Mouse (Mus musculus) midbrain, embryonic 11.5 days (tissue): Measurements from ENCODE around the gene Llph. TPM values are rescaled to one million over a fixed set of nuclear protein-coding genes. Genes with fewer than 3 reads are reported as not detected.

Experiments
- ATAC-seq: fragments of 200-750 bp; cut with Nextera tagmentation; 2 replicates; pipeline ENCODE4 v1.8.0; 2017; ENCODE audit warnings: moderate TSS enrichment, moderate library complexity; ENCODE audit not compliant: low FRiP score
- DNase-seq: peaks from one replicate; pipeline ENCODE4 v3.0.0; 2015; ENCODE audit warnings: low spot score; ENCODE audit errors: missing footprints
- H3K27ac ChIP-seq: fragments of 300-500 bp; sonication (generic); 2 replicates; pipeline ENCODE4 v1.5.1; 2014; ENCODE audit warnings: low read depth, low read length
- H3K27me3 ChIP-seq: fragments of 300-500 bp; sonication (generic); 2 replicates; pipeline ENCODE4 v1.6.1; 2014; ENCODE audit warnings: mild to moderate bottlenecking, low read length, moderate library complexity, mixed read lengths; ENCODE audit not compliant: control insufficient read depth, insufficient read depth
- H3K36me3 ChIP-seq: fragments of 300-500 bp; sonication (generic); 2 replicates; pipeline ENCODE4 v1.6.1; 2014; ENCODE audit warnings: mild to moderate bottlenecking, low read length, moderate library complexity, mixed read lengths; ENCODE audit not compliant: control insufficient read depth, insufficient read depth
- H3K4me1 ChIP-seq: fragments of 300-500 bp; sonication (generic); 2 replicates; pipeline ENCODE4 v1.6.1; 2014; ENCODE audit warnings: low read length; ENCODE audit not compliant: control insufficient read depth, insufficient read depth
- H3K4me2 ChIP-seq: fragments of 300-500 bp; sonication (generic); 2 replicates; pipeline ENCODE4 v1.6.1; 2014; ENCODE audit warnings: mild to moderate bottlenecking, moderate library complexity
- H3K4me3 ChIP-seq: fragments of 300-500 bp; sonication (generic); 2 replicates; pipeline ENCODE4 v1.5.1; 2014; ENCODE audit warnings: low read depth, low read length
- H3K9ac ChIP-seq: fragments of 300-500 bp; sonication (generic); 2 replicates; pipeline ENCODE4 v1.6.1; 2014; ENCODE audit warnings: low read length
- H3K9me3 ChIP-seq: fragments of 300-500 bp; sonication (generic); 2 replicates; pipeline ENCODE4 v1.6.1; 2016; ENCODE audit warnings: low read length; ENCODE audit not compliant: control insufficient read depth
- WGBS: fragments of 180-500 bp; shearing (Covaris S2); extraction: QIAGEN DNeasy Blood & Tissue Kit; methylation state at CpG from one replicate; pipeline ENCODE4 v1.1.7; 2014; 5-methylcytosine and 5-hydroxymethylcytosine counted together
- polyA plus RNA-seq: library from polyadenylated mRNA; unstranded; fragments of >200 nt; fragmentation: Nextera tagmentation; extraction: Ambion mirVana; gene quantifications from 2 replicates; pipeline ENCODE4 v1.2.1, GENCODE M21; 2014

Llph gene
- polyA plus RNA-seq = 53.7 and 58.3 TPM in 2 replicates

- no peak within 1 kb of the TSS for H3K27ac ChIP-seq
- H3K36me3 ChIP-seq = peaks cover 11% of the 10 kb centered on the region
These were observed at the start of gene Llph for GRCm38 (mm10) chr10:120226871-120227661. Llph (plus strand) TSS chr10:120227070.

GRCm38 (mm10) chr10:120182887-120183286, 44.0 kb upstream of the Llph start:
- no peak for DNase-seq

More at GRCm38 (mm10) chr10:120226871-120227661, at the start of gene Llph:
- DNase-seq (peak; percentile 98), ATAC-seq (peak; percentile 95)
- H3K27me3 ChIP-seq = no peaks in the 10 kb centered on the region
- WGBS = under 1% methylated on average over 57 of the region's 57 CpGs
- H3K9ac ChIP-seq = peak within 1 kb of the TSS; percentile 67
- no peaks in the 10 kb centered on the region for H3K9me3 ChIP-seq
- H3K4me3 ChIP-seq = peak within 1 kb of the TSS; percentile 88
- H3K4me2 ChIP-seq = peak within 1 kb of the TSS; percentile 90
- H3K4me1 ChIP-seq = peaks cover 7% of the 10 kb centered on the region

GRCm38 (mm10) chr10:120183342-120183741, 43.5 kb upstream of the Llph start:
- Histone ChIP-seq H3K4me1 (no peaks in the 10 kb centered on the region), H3K27me3 (no peaks in the 10 kb centered on the region), H3K4me2 (no peak overlapping the region), H3K4me3 (no peak overlapping the region), H3K9me3 (no peaks in the 10 kb centered on the region), H3K9ac (no peak overlapping the region), H3K36me3 (no peaks in the 10 kb centered on the region), H3K27ac (no peak overlapping the region)
- 88% methylated on average over 2 of the region's 2 CpGs for WGBS
- no peak for DNase-seq
- no peak for ATAC-seq

More at GRCm38 (mm10) chr10:120182887-120183286, 44.0 kb upstream of the Llph start:
- H3K4me2 ChIP-seq = no peak overlapping the region
- no peak overlapping the region for H3K27ac ChIP-seq
- no peak overlapping the region for H3K4me3 ChIP-seq
- 97% methylated on average over 1 of the region's 1 CpGs for WGBS
- ATAC-seq = no peak
- H3K9me3 ChIP-seq = no peaks in the 10 kb centered on the region
- H3K27me3 ChIP-seq = no peaks in the 10 kb centered on the region
- H3K9ac ChIP-seq = no peak overlapping the region
- H3K4me1 ChIP-seq = no peaks in the 10 kb centered on the region
- H3K36me3 ChIP-seq = no peaks in the 10 kb centered on the region

- Histone ChIP-seq H3K4me2 (no peak overlapping the region), H3K4me1 (no peaks in the 10 kb centered on the region), H3K4me3 (no peak overlapping the region), H3K27ac (no peak overlapping the region), H3K36me3 (no peaks in the 10 kb centered on the region), H3K9me3 (no peaks in the 10 kb centered on the region), H3K9ac (no peak overlapping the region), H3K27me3 (no peaks in the 10 kb centered on the region)
- DNase-seq = no peak
- ATAC-seq = no peak
- 72% methylated on average over 2 of the region's 2 CpGs for WGBS
These were observed 38.4 kb upstream of the Llph start for GRCm38 (mm10) chr10:120188513-120188912.

- no peak for ATAC-seq
- no peak overlapping the region for H3K9ac ChIP-seq
- 72% methylated on average over 11 of the region's 11 CpGs for WGBS
These were observed 37.6 kb upstream of the Llph start for GRCm38 (mm10) chr10:120189276-120189675.

GRCm38 (mm10) chr10:120189782-120190181, 37.1 kb upstream of the Llph start:
- no peak overlapping the region for H3K4me2 ChIP-seq
- H3K9me3 ChIP-seq = no peaks in the 10 kb centered on the region
- H3K4me1 ChIP-seq = no peaks in the 10 kb centered on the region
- ATAC-seq = no peak
- H3K27ac ChIP-seq = no peak overlapping the region
- 32% methylated on average over 6 of the region's 6 CpGs for WGBS
- DNase-seq = no peak
- no peak overlapping the region for H3K9ac ChIP-seq
- no peaks in the 10 kb centered on the region for H3K36me3 ChIP-seq
- H3K4me3 ChIP-seq = no peak overlapping the region
- H3K27me3 ChIP-seq = no peaks in the 10 kb centered on the region

More at GRCm38 (mm10) chr10:120189276-120189675, 37.6 kb upstream of the Llph start:
- Histone ChIP-seq H3K27me3 (no peaks in the 10 kb centered on the region), H3K9me3 (no peaks in the 10 kb centered on the region), H3K4me2 (no peak overlapping the region), H3K4me3 (no peak overlapping the region), H3K4me1 (no peaks in the 10 kb centered on the region), H3K36me3 (no peaks in the 10 kb centered on the region), H3K27ac (no peak overlapping the region)
- DNase-seq = no peak

- H3K36me3 ChIP-seq = no peaks in the 10 kb centered on the region
- no peak overlapping the region for H3K9ac ChIP-seq
- no peaks in the 10 kb centered on the region for H3K27me3 ChIP-seq
- no peaks in the 10 kb centered on the region for H3K9me3 ChIP-seq
- 89% methylated on average over 6 of the region's 6 CpGs for WGBS
- no peaks in the 10 kb centered on the region for H3K4me1 ChIP-seq
- ATAC-seq (no peak), DNase-seq (no peak)
- H3K4me3 ChIP-seq = no peak overlapping the region
- no peak overlapping the region for H3K4me2 ChIP-seq
- no peak overlapping the region for H3K27ac ChIP-seq
These were observed 35.7 kb upstream of the Llph start for GRCm38 (mm10) chr10:120191165-120191564.

- no peak overlapping the region for H3K4me3 ChIP-seq
- H3K27ac ChIP-seq = no peak overlapping the region
- ATAC-seq = no peak
- no peaks in the 10 kb centered on the region for H3K36me3 ChIP-seq
- no peak overlapping the region for H3K4me2 ChIP-seq
- no peak for DNase-seq
- H3K9me3 ChIP-seq = no peaks in the 10 kb centered on the region
- WGBS = 87% methylated on average over 4 of the region's 4 CpGs
- no peaks in the 10 kb centered on the region for H3K27me3 ChIP-seq
- no peaks in the 10 kb centered on the region for H3K4me1 ChIP-seq
- no peak overlapping the region for H3K9ac ChIP-seq
These were observed 34.6 kb upstream of the Llph start for GRCm38 (mm10) chr10:120192278-120192677.

GRCm38 (mm10) chr10:120193255-120193654, 33.6 kb upstream of the Llph start:
- DNase-seq (no peak), ATAC-seq (no peak)
- Histone ChIP-seq H3K4me3 (no peak overlapping the region), H3K4me2 (no peak overlapping the region), H3K4me1 (no peaks in the 10 kb centered on the region), H3K36me3 (no peaks in the 10 kb centered on the region), H3K9ac (no peak overlapping the region), H3K27ac (no peak overlapping the region), H3K9me3 (no peaks in the 10 kb centered on the region), H3K27me3 (no peaks in the 10 kb centered on the region)
- WGBS = 92% methylated on average over 8 of the region's 8 CpGs
